Mouse (Mus musculus) erythroblast, embryonic 14.5 days (primary cell): ENCODE data around the gene Fntb. TPM values are rescaled to one million over a fixed set of nuclear protein-coding genes. Genes with fewer than 3 reads are reported as not detected.

Source experiments
- H3K27me3 ChIP-seq: 2 replicates; pipeline ENCODE4 v1.6.1; 2012; ENCODE audit warnings: inconsistent platforms; ENCODE audit not compliant: control insufficient read depth
- H3K36me3 ChIP-seq: 2 replicates; pipeline ENCODE4 v1.6.1; 2012; ENCODE audit warnings: mild to moderate bottlenecking, inconsistent platforms; ENCODE audit not compliant: control insufficient read depth
- H3K4me1 ChIP-seq: 2 replicates; pipeline ENCODE4 v1.6.1; 2012; ENCODE audit warnings: inconsistent platforms; ENCODE audit not compliant: control insufficient read depth
- H3K4me3 ChIP-seq: replicated peaks from 2 replicates; pipeline ENCODE3; 2012; ENCODE audit warnings: moderate library complexity, mild to moderate bottlenecking, inconsistent platforms
- H3K9me3 ChIP-seq: 2 replicates; pipeline ENCODE4 v1.6.1; 2012; ENCODE audit warnings: low read length, inconsistent platforms, mixed read lengths; ENCODE audit not compliant: control insufficient read depth
- GATA1 ChIP-seq: IDR thresholded peaks from 2 replicates; pipeline ENCODE4 v1.6.1; 2012; ENCODE audit warnings: low read length, inconsistent platforms, mixed read lengths
- TAL1 ChIP-seq: IDR thresholded peaks from 3 replicates; pipeline ENCODE4 v1.6.1; 2012; ENCODE audit warnings: low read length, inconsistent platforms, mixed read lengths
- polyA plus RNA-seq: library from polyadenylated mRNA; stranded (reverse); fragments of >175 nt; gene quantifications from 2 replicates; pipeline ENCODE4 v1.2.3, GENCODE M21; 2012

Fntb gene
- polyA plus RNA-seq, 1 experiment = 6.1 TPM

DNA sequence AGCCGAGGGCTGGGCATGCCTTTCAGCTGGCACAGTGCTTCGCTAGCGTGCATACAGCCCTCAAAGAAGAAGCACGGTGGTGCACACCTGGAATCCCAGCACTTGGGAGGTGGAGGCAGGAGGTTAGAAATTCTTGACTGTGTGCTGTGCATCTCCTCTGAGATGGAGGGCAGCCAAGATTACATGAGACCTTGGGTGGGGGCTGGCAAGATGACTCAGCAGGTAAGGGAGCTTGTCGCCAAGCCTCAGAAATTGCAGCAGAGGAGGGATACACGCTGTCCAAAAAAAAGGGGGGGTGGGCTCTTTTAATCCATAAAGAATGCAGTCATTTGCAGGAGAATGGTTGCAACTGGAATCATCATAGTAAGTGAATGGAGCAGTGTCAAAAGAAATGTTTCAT, 152.7 kb downstream of the Fntb start:
- H3K4me3 ChIP-seq = no peak overlapping the region
- no peak for TF ChIP-seq GATA1
- no peak for TF ChIP-seq TAL1
- peaks cover 91% of the 10 kb centered on the region for H3K36me3 ChIP-seq
- H3K27me3 ChIP-seq = no peaks in the 10 kb centered on the region
- H3K4me1 ChIP-seq = peaks cover 62% of the 10 kb centered on the region
- no peaks in the 10 kb centered on the region for H3K9me3 ChIP-seq

DNA sequence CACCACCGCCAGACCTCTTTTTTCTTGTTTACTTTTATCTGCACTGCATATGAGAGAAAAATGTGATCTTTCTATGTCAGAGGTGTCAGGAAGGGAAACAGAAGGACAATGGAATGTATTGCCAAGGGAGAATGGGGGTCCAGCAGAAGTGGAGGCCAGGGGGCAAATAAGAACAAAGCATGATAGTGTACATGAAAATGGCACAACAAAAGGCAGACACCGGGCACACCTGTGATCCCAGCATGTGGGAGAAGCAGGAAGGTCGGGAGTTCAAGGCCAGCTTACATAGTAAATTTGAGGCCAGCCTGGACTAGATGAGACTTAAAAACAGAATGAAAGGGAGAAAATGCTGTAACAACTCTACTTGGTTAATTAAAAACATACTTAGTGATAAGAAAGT, 153.5 kb downstream of the Fntb start:
- peaks cover 90% of the 10 kb centered on the region for H3K36me3 ChIP-seq
- no peaks in the 10 kb centered on the region for H3K9me3 ChIP-seq
- no peaks in the 10 kb centered on the region for H3K27me3 ChIP-seq
- no peak overlapping the region for H3K4me3 ChIP-seq
- peaks cover 60% of the 10 kb centered on the region for H3K4me1 ChIP-seq
- TF ChIP-seq TAL1 (no peak), GATA1 (no peak)

DNA sequence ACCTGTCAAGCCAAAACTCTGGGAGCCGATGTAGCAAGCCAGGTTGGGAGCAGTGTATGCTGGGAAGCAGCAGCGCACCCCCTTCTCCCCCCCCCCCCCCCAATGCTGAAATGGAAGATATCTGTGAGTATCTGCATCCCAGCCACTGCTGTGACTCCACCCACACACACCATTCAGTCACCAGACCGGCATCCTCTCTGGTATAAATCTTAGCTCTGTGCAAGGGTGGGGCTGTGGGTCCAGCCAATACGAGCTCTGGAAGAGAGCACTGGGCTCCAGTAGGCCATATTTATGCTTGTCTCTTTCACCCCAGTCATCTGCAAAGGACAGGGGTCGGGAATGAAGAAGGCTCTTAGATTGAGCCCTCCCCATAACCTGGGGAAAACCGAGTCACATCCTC, 155.0 kb downstream of the Fntb start:
- no peak overlapping the region for H3K4me3 ChIP-seq
- H3K36me3 ChIP-seq = peaks cover 78% of the 10 kb centered on the region
- TF ChIP-seq TAL1 (no peak), GATA1 (no peak)
- H3K27me3 ChIP-seq = no peaks in the 10 kb centered on the region
- H3K4me1 ChIP-seq = peaks cover 48% of the 10 kb centered on the region
- H3K9me3 ChIP-seq = no peaks in the 10 kb centered on the region

DNA sequence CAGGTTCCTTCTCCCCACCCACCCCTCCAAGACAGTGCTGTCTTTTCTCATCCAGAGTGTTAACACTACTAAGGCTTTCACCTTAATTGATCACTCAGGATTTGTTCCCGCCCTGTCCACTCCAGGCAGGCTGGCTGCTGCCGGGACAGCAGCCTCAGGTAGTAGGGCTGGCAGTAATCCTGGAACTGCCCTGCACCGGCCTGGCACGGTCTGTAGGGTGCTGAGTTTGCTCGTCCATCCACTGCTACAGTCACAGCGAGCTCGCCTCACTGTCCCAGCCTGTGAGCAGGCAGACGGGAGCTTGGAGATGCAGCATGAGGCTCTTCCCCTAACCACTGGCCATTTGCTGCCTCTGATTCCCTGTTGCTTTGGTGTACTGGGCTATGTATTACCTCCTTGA, 155.6 kb downstream of the Fntb start:
- Histone ChIP-seq H3K4me3 (no peak overlapping the region), H3K9me3 (no peaks in the 10 kb centered on the region), H3K4me1 (peaks cover 47% of the 10 kb centered on the region), H3K27me3 (no peaks in the 10 kb centered on the region), H3K36me3 (peaks cover 75% of the 10 kb centered on the region)
- no peak for TF ChIP-seq TAL1
- TF ChIP-seq GATA1 = no peak

DNA sequence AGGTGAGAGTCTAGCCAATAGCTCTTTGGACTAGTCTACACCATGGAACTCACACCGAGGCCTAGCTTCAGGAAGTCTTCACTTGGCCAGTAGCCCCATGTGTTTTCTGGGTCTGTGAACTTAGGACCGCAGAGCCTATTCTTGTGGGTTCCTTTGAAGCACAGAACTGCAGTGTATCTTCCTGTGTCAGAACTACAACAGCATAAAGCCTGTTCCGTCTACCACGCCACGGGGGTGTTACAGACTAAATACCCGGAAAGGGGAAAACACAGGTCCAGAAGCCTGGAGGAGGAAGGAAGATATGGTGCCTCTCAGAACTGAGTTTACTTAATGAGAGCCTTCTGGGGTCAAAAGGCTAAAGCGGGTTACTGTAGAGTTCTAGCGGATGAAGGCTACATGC, 157.7 kb downstream of the Fntb start:
- H3K36me3 ChIP-seq = peaks cover 62% of the 10 kb centered on the region

DNA sequence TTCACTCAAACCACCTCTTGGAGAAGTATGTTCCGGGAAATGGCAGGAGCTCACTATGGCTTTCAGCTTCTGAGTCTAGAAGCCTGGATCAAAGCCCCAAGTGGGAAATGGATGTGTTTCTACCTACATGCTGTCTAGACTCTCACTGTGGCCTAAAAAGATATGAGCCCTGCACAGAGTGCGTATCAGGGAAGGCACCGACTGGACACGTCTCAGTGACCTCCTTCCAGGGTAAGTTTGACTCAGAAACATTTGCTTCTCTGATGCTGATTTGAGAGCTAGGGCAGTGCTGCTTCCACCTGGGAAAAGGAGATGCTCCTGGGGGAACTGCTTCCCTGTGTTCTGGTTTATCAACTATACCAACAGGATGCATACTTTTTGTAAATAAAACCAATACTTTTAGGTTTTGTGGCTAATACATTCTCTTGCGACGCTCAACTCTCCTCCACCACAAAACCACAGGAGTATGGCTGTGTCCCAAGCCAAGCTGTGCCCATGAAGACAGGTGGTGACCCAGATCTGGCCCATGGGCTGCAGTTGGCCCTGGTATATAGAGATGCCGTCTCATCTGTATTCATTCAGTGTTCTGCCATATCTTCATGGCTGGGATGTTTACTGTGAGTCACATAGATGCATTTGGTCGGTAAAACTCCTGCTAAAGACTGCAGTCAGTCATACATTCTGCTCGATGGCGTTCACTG, 159.7 kb downstream of the Fntb start:
- no peak for TF ChIP-seq GATA1
- TF ChIP-seq TAL1 = no peak
- H3K4me1 ChIP-seq = peaks cover 39% of the 10 kb centered on the region
- H3K9me3 ChIP-seq = no peaks in the 10 kb centered on the region
- H3K27me3 ChIP-seq = no peaks in the 10 kb centered on the region
- peaks cover 54% of the 10 kb centered on the region for H3K36me3 ChIP-seq
- H3K4me3 ChIP-seq = no peak overlapping the region

More for the DNA sequence above, 157.7 kb downstream of the Fntb start:
- Histone ChIP-seq H3K27me3 (no peaks in the 10 kb centered on the region), H3K4me3 (no peak overlapping the region), H3K4me1 (peaks cover 44% of the 10 kb centered on the region), H3K9me3 (no peaks in the 10 kb centered on the region)
- TF ChIP-seq GATA1 (no peak), TAL1 (no peak)

DNA sequence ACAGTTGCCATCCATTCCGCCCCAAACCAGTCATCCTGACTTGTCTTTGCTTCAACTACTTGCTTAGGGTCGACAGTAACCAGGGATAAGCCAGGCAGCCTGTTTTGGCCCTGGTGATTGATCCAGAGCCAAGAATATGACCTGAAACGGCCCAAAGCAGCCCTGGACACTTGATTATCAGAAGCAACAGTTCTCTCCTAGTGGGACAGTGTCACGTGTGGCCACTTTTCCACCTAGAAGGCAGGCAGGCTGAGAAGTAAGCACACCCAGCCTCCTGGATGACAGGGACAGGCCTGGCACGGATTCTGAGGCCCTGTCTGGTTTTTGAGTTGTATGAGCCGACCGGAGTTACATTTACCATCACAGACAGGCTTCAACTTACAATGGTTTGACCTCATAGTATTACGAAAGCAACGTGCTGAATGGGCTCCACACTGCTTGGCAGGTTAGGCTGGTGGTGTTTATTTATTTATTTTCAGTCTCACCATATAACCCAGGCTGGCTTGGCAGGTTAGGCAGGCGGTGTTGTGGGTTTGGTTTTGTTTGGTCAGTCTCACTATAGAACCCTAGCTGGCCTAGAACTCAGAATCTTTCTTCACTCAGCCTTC, 161.1 kb downstream of the Fntb start:
- H3K9me3 ChIP-seq = no peaks in the 10 kb centered on the region
- TF ChIP-seq TAL1 (no peak), GATA1 (no peak)
- peaks cover 50% of the 10 kb centered on the region for H3K36me3 ChIP-seq
- no peak overlapping the region for H3K4me3 ChIP-seq
- peaks cover 43% of the 10 kb centered on the region for H3K4me1 ChIP-seq
- H3K27me3 ChIP-seq = no peaks in the 10 kb centered on the region

DNA sequence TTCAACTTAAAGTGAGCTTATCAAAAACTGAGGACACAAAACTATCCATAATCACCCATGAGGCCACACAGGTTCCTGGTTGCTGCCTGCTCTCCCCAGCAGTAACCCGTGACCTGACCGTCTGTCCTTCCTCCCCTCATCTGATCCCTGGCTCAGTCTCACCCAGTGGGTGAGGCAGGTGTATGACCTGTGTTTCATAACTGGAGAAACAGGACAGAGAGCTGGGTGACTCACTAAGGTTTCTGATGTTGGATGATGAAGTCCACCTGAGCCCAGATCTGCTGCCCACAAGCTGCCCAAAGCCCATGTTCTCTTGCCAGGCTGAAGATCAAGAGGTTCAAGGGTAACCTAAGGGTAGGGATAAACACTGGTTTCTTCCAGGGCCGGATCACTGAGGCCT, 161.6 kb downstream of the Fntb start:
- no peaks in the 10 kb centered on the region for H3K9me3 ChIP-seq
- TF ChIP-seq TAL1 (no peak), GATA1 (no peak)
- H3K36me3 ChIP-seq = peaks cover 49% of the 10 kb centered on the region

DNA sequence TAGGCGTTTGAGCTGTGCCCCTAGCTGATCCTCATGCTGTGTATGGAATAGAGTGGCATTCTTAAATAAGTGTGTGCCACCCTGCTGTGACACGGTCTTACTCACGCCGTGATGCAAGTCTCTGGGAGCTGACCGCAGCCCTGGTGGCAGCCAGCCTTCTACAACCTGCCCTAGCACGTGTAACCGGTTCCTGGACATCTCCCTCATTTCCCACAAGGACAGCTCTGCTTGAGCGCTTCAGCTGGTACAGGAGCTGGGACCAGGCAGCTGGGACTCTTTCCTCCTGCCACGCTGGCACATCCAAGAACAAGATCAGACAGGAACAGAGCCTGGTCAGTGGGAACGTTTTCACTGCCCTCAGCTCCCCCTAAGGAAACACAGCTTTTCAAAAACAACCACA, 162.2 kb downstream of the Fntb start:
- no peaks in the 10 kb centered on the region for H3K9me3 ChIP-seq
- H3K27me3 ChIP-seq = no peaks in the 10 kb centered on the region
- peaks cover 53% of the 10 kb centered on the region for H3K4me1 ChIP-seq
- H3K4me3 ChIP-seq = no peak overlapping the region
- H3K36me3 ChIP-seq = peaks cover 50% of the 10 kb centered on the region
- no peak for TF ChIP-seq TAL1
- TF ChIP-seq GATA1 = no peak

More for the DNA sequence above, 161.6 kb downstream of the Fntb start:
- peaks cover 48% of the 10 kb centered on the region for H3K4me1 ChIP-seq
- no peaks in the 10 kb centered on the region for H3K27me3 ChIP-seq
- no peak overlapping the region for H3K4me3 ChIP-seq
